Comparison of ENCODE assay signal across 14 mouse cellular contexts in genomic region chr13:62978104-62978503, GRCm38 (mm10). TPM values are rescaled to one million over a fixed set of nuclear protein-coding genes. Genes with fewer than 3 reads are reported as not detected.
A peak's percentile ranks its signal among the peaks of the same experiment; 100 is the strongest.
DNase-seq lines count a peak whose midpoint lies in the region; ATAC-seq lines count a peak whose summit lies in the region.
"Had no signal": no experiment of that assay in that cellular context is flagged by ENCODE, and none has a peak within 500 bp of the region (broad histone marks: within the 10 kb centered on the region; RNA-seq: fewer than 3 reads in every experiment).

No protein-coding gene starts in this region.

- no peaks in the 10 kb centered on the region for H3K36me3 ChIP-seq in heart, embryonic 15.5 days
- H3K36me3 ChIP-seq: hindbrain, embryonic 12.5 days; neural tube, embryonic 12.5 days had no signal

- H3K4me2 ChIP-seq in heart, embryonic 15.5 days: no peak overlapping the region
- H3K4me2 ChIP-seq: hindbrain, embryonic 12.5 days; neural tube, embryonic 12.5 days had no signal

- H3K27ac ChIP-seq in heart, embryonic 15.5 days: 0 out of 2 replicates have a peak overlapping the region, but pooled peaks have one; percentile 16
- H3K27ac ChIP-seq: hindbrain, embryonic 12.5 days; left cerebral cortex, adult 2 months; neural tube, embryonic 12.5 days had no signal

- H3K27me3 ChIP-seq in heart, embryonic 15.5 days: no peaks in the 10 kb centered on the region
- H3K27me3 ChIP-seq: hindbrain, embryonic 12.5 days; neural tube, embryonic 12.5 days had no signal

- no peak overlapping the region for H3K4me3 ChIP-seq in heart, embryonic 15.5 days
- H3K4me3 ChIP-seq: erythroblast, embryonic 14.5 days; hindbrain, embryonic 12.5 days; left cerebral cortex, adult 2 months; neural tube, embryonic 12.5 days had no signal

- H3K9ac ChIP-seq in heart, embryonic 15.5 days: no peak overlapping the region
- H3K9ac ChIP-seq: hindbrain, embryonic 12.5 days; neural tube, embryonic 12.5 days had no signal

- H3K9me3 ChIP-seq in heart, embryonic 15.5 days (replicated peaks): no peaks in the 10 kb centered on the region
- H3K9me3 ChIP-seq: hindbrain, embryonic 12.5 days; neural tube, embryonic 12.5 days had no signal

- H3K4me1 ChIP-seq in heart, embryonic 15.5 days (replicated peaks): peaks cover 15% of the 10 kb centered on the region
- H3K4me1 ChIP-seq: neural tube, embryonic 12.5 days had no signal

- ATAC-seq in heart, embryonic 15.5 days (replicated peaks; ENCODE audit: insufficient number of reproducible peaks, insufficient read depth, low FRiP score, low read depth): peak; percentile 70; the same call in 1 of the 2 replicates
- ATAC-seq in CD4-positive, CD25-positive, alpha-beta regulatory T cell, adult 4 months: no peak

- peak; percentile 45 for DNase-seq in adrenal gland, adult 2 months
- no peak for DNase-seq in adrenal gland, postnatal 4 days (ENCODE audit: low spot score in 2 of 2)
- DNase-seq in adrenal gland, adult 8-10 months: peak; percentile 23
- peak; percentile 63 for DNase-seq in kidney, postnatal 10 days
- DNase-seq in embryo, embryonic 10 days (ENCODE audit: low spot score): no peak
- DNase-seq in spleen, postnatal 10 days (ENCODE audit: low spot score in 2 of 2): no peak
- DNase-seq: cerebellum, postnatal 14 days; thymus, postnatal 4 days had no signal

RNA-seq across cellular contexts. Expression of gene 2010111I01Rik, which starts 13.4 kb away (rescaled TPM):
- 10 to 100 TPM; 62.1 to 99.2 TPM for total RNA-seq in adrenal gland, adult 2 months (2021)
- 39.4 and 39.9 TPM in 2 replicates for polyA plus RNA-seq in adrenal gland, adult 2 months (2012; rRNA removed)
- 100 to 1,000 TPM; 127 to 139 TPM for total RNA-seq in adrenal gland, postnatal 4 days (2021)
- 100 to 1,000 TPM in 3 of 4 experiments, 10 to 100 TPM in 1; 88.7 to 271 (median 175) TPM for total RNA-seq in adrenal gland, adult 8-10 months (2022)
- 59.9 and 72.2 TPM in 2 replicates for polyA plus RNA-seq in heart, embryonic 15.5 days (2015; fragmentation: Nextera tagmentation; extraction: Ambion mirVana)
- polyA plus RNA-seq in CD4-positive, CD25-positive, alpha-beta regulatory T cell, adult 4 months (2017; shearing (Covaris generic)): 100 to 1,000 TPM; 224 to 233 TPM

Comparison
In these comparisons a context has a peak if more than half of its experiments do, and no peak if none do; other contexts are left out.
1. DNase-seq: peak in adrenal gland, adult 2 months (single experiment), adrenal gland, adult 8-10 months (single experiment) and kidney, postnatal 10 days (single experiment); none in adrenal gland, postnatal 4 days (0 of 2), embryo, embryonic 10 days (single experiment) and spleen, postnatal 10 days (0 of 2).